Mouse (Mus musculus) MEL (cell line): ENCODE results near the gene Ism1. TPM values are rescaled to one million over a fixed set of nuclear protein-coding genes. Genes with fewer than 3 reads are reported as not detected.

Source experiments
- DNase-seq: peaks from one replicate; pipeline ENCODE4 v3.0.0; 2011; ENCODE audit warnings: low read depth, low spot score
- H3K27ac ChIP-seq: 2 replicates; pipeline ENCODE4 v1.5.1; 2012; ENCODE audit warnings: low read depth, mild to moderate bottlenecking, control low read depth, low read length, moderate library complexity; ENCODE audit not compliant: control insufficient read depth
- H3K27me3 ChIP-seq, 2 experiments: fragments of 150-350 bp in 1 of 2; sonication (generic) in 1 of 2; 2 replicates each; pipeline ENCODE4 v1.6.1; 2012; ENCODE audit warnings: low read length in 2 of 2, mild to moderate bottlenecking in 2 of 2, improper control_type of control experiment in 1 of 2, moderate library complexity in 1 of 2; ENCODE audit not compliant: insufficient read depth in 2 of 2, control insufficient read depth in 1 of 2
- H3K36me3 ChIP-seq, 2 experiments: 2 replicates each; pipeline ENCODE4 v1.6.1; 2012 to 2014; ENCODE audit warnings: low read length in 2 of 2, improper control_type of control experiment in 1 of 2, inconsistent platforms in 1 of 2, mild to moderate bottlenecking in 1 of 2; ENCODE audit not compliant: insufficient read depth in 2 of 2, control insufficient read depth in 1 of 2
- H3K4me1 ChIP-seq, 2 experiments: fragments of 150-350 bp in 1 of 2; sonication (generic) in 1 of 2; 2 replicates each; pipeline ENCODE4 v1.6.1; 2012; ENCODE audit warnings: low read length in 2 of 2, improper control_type of control experiment in 1 of 2, mild to moderate bottlenecking in 1 of 2; ENCODE audit not compliant: insufficient read depth in 2 of 2, control insufficient read depth in 1 of 2
- H3K4me3 ChIP-seq, 2 experiments: fragments of 150-350 bp in 1 of 2; sonication (generic) in 1 of 2; 2 replicates each; pipeline ENCODE4 v1.5.1; 2012; ENCODE audit warnings: low read depth in 2 of 2, low read length in 2 of 2, mild to moderate bottlenecking in 2 of 2, moderate library complexity in 2 of 2, control low read depth in 1 of 2, improper control_type of control experiment in 1 of 2; ENCODE audit not compliant: control insufficient read depth in 1 of 2, insufficient read depth in 1 of 2
- H3K79me2 ChIP-seq: 2 replicates; pipeline ENCODE4 v1.6.1; 2012; ENCODE audit warnings: mild to moderate bottlenecking, low read length, moderate library complexity; ENCODE audit not compliant: control insufficient read depth, poor library complexity, insufficient read depth
- H3K9ac ChIP-seq: 2 replicates; pipeline ENCODE4 v1.6.1; 2012; ENCODE audit warnings: low read depth, mild to moderate bottlenecking, control low read depth, low read length, moderate library complexity; ENCODE audit not compliant: control insufficient read depth, poor library complexity, severe bottlenecking
- H3K9me3 ChIP-seq: fragments of 150-350 bp; sonication (generic); replicated peaks from 2 replicates; pipeline ENCODE4 v1.6.1; 2012; ENCODE audit warnings: mild to moderate bottlenecking, low read length, improper control_type of control experiment, moderate library complexity; ENCODE audit not compliant: insufficient read depth
- CHD1 ChIP-seq: IDR thresholded peaks from 2 replicates; pipeline ENCODE4 v1.6.1; 2012; ENCODE audit warnings: low read depth, mild to moderate bottlenecking, inconsistent platforms, low read length, improper control_type of control experiment
- CTCF ChIP-seq, 3 experiments: IDR thresholded peaks in 2 of 3; conservative IDR thresholded peaks in 1 of 3; 2 replicates each; pipeline ENCODE4 v1.5.1; 2011 to 2012; ENCODE audit warnings: low read length in 3 of 3, low read depth in 2 of 3, mild to moderate bottlenecking in 2 of 3, improper control_type of control experiment in 1 of 3, inconsistent platforms in 1 of 3, mixed read lengths in 1 of 3, moderate library complexity in 1 of 3; ENCODE audit not compliant: control insufficient read depth in 1 of 3, insufficient read depth in 1 of 3, poor library complexity in 1 of 3, severe bottlenecking in 1 of 3
- EP300 ChIP-seq, 2 experiments: IDR thresholded peaks; 2 replicates each; pipeline ENCODE4 v1.6.1; 2011; ENCODE audit warnings: improper control_type of control experiment in 2 of 2, low read length in 2 of 2, low read depth in 1 of 2, mild to moderate bottlenecking in 1 of 2
- ETS1 ChIP-seq: IDR thresholded peaks from 2 replicates; pipeline ENCODE4 v1.6.1; 2012; ENCODE audit warnings: low read depth, mild to moderate bottlenecking, inconsistent platforms, low read length, improper control_type of control experiment, moderate library complexity
- GABPA ChIP-seq: IDR thresholded peaks from 2 replicates; pipeline ENCODE4 v1.6.1; 2012; ENCODE audit warnings: low read depth, mild to moderate bottlenecking, inconsistent platforms, low read length, improper control_type of control experiment, moderate library complexity
- HCFC1 ChIP-seq: IDR thresholded peaks from 2 replicates; pipeline ENCODE4 v1.6.1; 2012; ENCODE audit warnings: low read depth, mild to moderate bottlenecking, inconsistent platforms, low read length, improper control_type of control experiment, moderate library complexity
- JUND ChIP-seq: IDR thresholded peaks from 2 replicates; pipeline ENCODE4 v1.6.1; 2011; ENCODE audit warnings: low read depth, mild to moderate bottlenecking, improper control_type of control experiment, low read length
- MAZ ChIP-seq: IDR thresholded peaks from 2 replicates; pipeline ENCODE4 v1.6.1; 2012; ENCODE audit warnings: low read depth, mild to moderate bottlenecking, inconsistent platforms, low read length, improper control_type of control experiment
- MEF2A ChIP-seq: IDR thresholded peaks from 2 replicates; pipeline ENCODE4 v1.6.1; 2014; ENCODE audit warnings: low read depth, mild to moderate bottlenecking, inconsistent platforms, low read length, improper control_type of control experiment; ENCODE audit not compliant: poor library complexity, insufficient replicate concordance, severe bottlenecking; ENCODE audit errors: extremely low read depth
- MYB ChIP-seq: IDR thresholded peaks from 2 replicates; pipeline ENCODE4 v1.6.1; 2011; ENCODE audit warnings: mild to moderate bottlenecking, low read depth, low read length, improper control_type of control experiment
- RAD21 ChIP-seq: IDR thresholded peaks from 2 replicates; pipeline ENCODE4 v1.6.1; 2011; ENCODE audit warnings: mild to moderate bottlenecking, low read depth, low read length, improper control_type of control experiment
- SIN3A ChIP-seq: IDR thresholded peaks from 2 replicates; pipeline ENCODE4 v1.6.1; 2012; ENCODE audit warnings: low read length, improper control_type of control experiment, inconsistent platforms
- SMC3 ChIP-seq: IDR thresholded peaks from 2 replicates; pipeline ENCODE4 v1.6.1; 2011; ENCODE audit warnings: low read depth, low read length, improper control_type of control experiment
- TBP ChIP-seq: IDR thresholded peaks from 2 replicates; pipeline ENCODE4 v1.8.0; 2011; ENCODE audit warnings: low read depth, low read length, improper control_type of control experiment
- TCF12 ChIP-seq: IDR thresholded peaks from 2 replicates; pipeline ENCODE4 v1.6.1; 2014; ENCODE audit warnings: low read depth, mild to moderate bottlenecking, inconsistent platforms, low read length, improper control_type of control experiment, moderate library complexity
- USF1 ChIP-seq: IDR thresholded peaks from 2 replicates; pipeline ENCODE4 v1.6.1; 2014; ENCODE audit warnings: low read depth, mild to moderate bottlenecking, inconsistent platforms, low read length, improper control_type of control experiment, moderate library complexity
- USF2 ChIP-seq, 2 experiments: IDR thresholded peaks; 2 replicates each; pipeline ENCODE4 v1.6.1; 2011 to 2012; ENCODE audit warnings: improper control_type of control experiment in 2 of 2, low read length in 2 of 2, borderline replicate concordance in 1 of 2, inconsistent platforms in 1 of 2, low read depth in 1 of 2, mild to moderate bottlenecking in 1 of 2; ENCODE audit not compliant: insufficient read depth in 1 of 2
- ZKSCAN1 ChIP-seq: IDR thresholded peaks from 2 replicates; pipeline ENCODE4 v1.6.1; 2012; ENCODE audit warnings: low read depth, mild to moderate bottlenecking, inconsistent platforms, low read length, improper control_type of control experiment, moderate library complexity
- ZMIZ1 ChIP-seq: IDR thresholded peaks from 2 replicates; pipeline ENCODE4 v1.6.1; 2012; ENCODE audit warnings: low read depth, mild to moderate bottlenecking, inconsistent platforms, low read length, improper control_type of control experiment, moderate library complexity
- polyA plus RNA-seq, 2 experiments: library from polyadenylated mRNA; stranded (reverse) in 1 of 2; unstranded in 1 of 2; fragments of >175 nt in 1 of 2; fragments of >200 nt in 1 of 2; gene quantifications; 2 replicates each; pipeline versions ENCODE4 v1.2.1 to v1.2.4; 2012; ENCODE audit warnings: low replicate concordance in 2 of 2, low read depth in 1 of 2; ENCODE audit not compliant: insufficient read length in 2 of 2, insufficient read depth in 1 of 2, missing spikeins in 1 of 2
- total RNA-seq: library from RNA; depleted of rRNA; stranded (reverse); fragments of 300-350 nt; gene quantifications from 2 replicates; pipeline ENCODE4 v1.2.3, GENCODE M21; 2012

Ism1 gene
- total and polyA plus RNA-seq, 3 experiments: not detected

GRCm38 (mm10) chr2:139757456-139757855, 79.5 kb downstream of the Ism1 start:
- Histone ChIP-seq H3K79me2 (no peaks in the 10 kb centered on the region), H3K9ac (no peak overlapping the region), H3K27ac (no peak overlapping the region), H3K27me3 (no peaks in the 10 kb centered on the region), H3K4me3 (no peak overlapping the region), H3K4me1 (no peaks in the 10 kb centered on the region), H3K36me3 (no peaks in the 10 kb centered on the region), H3K9me3 (no peaks in the 10 kb centered on the region)
- DNase-seq: no peak
- TF ChIP-seq MEF2A (no peak), RAD21 (no peak), CTCF (IDR thresholded peaks at IDR 0.05 in 2 of 3, conservative IDR thresholded peaks at IDR 0.05 in 1 of 3; ENCODE audit: control insufficient read depth in 1 of 3, insufficient read depth in 1 of 3, low read depth in 2 of 3, low read length in 3 of 3, poor library complexity in 1 of 3, severe bottlenecking in 1 of 3) (no peak), GABPA (no peak), CHD1 (no peak), SIN3A (no peak), ZMIZ1 (no peak), TCF12 (no peak), MAZ (no peak), MYB (no peak), ETS1 (no peak), USF1 (no peak), SMC3 (no peak), HCFC1 (no peak), USF2 (IDR thresholded peaks at IDR 0.05; ENCODE audit: borderline replicate concordance in 1 of 2, insufficient read depth in 1 of 2, low read depth in 1 of 2, low read length in 2 of 2) (no peak), ZKSCAN1 (no peak)
- TF ChIP-seq, all 39 proteins: peak for 0

GRCm38 (mm10) chr2:139764355-139764754, 86.4 kb downstream of the Ism1 start:
- H3K9ac ChIP-seq: no peak overlapping the region
- H3K79me2 ChIP-seq: no peaks in the 10 kb centered on the region
- H3K36me3 ChIP-seq: no peaks in the 10 kb centered on the region
- H3K9me3 ChIP-seq: no peaks in the 10 kb centered on the region
- DNase-seq: no peak
- no peak for TF ChIP-seq EP300 (IDR thresholded peaks at IDR 0.05; ENCODE audit: low read depth in 1 of 2, low read length in 2 of 2)
- no peak for TF ChIP-seq JUND
- no peak for TF ChIP-seq TBP
- no peak overlapping the region for H3K4me3 ChIP-seq
- no peaks in the 10 kb centered on the region for H3K4me1 ChIP-seq
- H3K27me3 ChIP-seq: no peaks in the 10 kb centered on the region
- H3K27ac ChIP-seq: no peak overlapping the region
